Mouse (Mus musculus): ENCODE results near the gene Relch. TPM values are rescaled to one million over a fixed set of nuclear protein-coding genes. Genes with fewer than 3 reads are reported as not detected.

Gene Relch
- total and polyA plus RNA-seq, 3 experiments, result 29.2 to 41.9 (median 39.0) TPM

- no peak for TF ChIP-seq SMC3 (IDR thresholded peaks at IDR 0.05; ENCODE audit: low read depth, low read length)
- TF ChIP-seq MXI1 (IDR thresholded peaks at IDR 0.05; ENCODE audit: low read depth, low read length), result peak; percentile 81
- TF ChIP-seq ELF1 (IDR thresholded peaks at IDR 0.05; ENCODE audit: low read depth, low read length), result peak; percentile 89
- TF ChIP-seq TCF12 (IDR thresholded peaks at IDR 0.05; ENCODE audit: low read depth, low read length), result 0 out of 2 replicates have a peak, but pooled peaks have one; percentile 24
These were observed at the start of gene Relch, which contains the start of gene Pign (continued) for GRCm38 (mm10) chr1:105663171-105663961.

GRCm38 (mm10) chr1:105630481-105630880 is 33.2 kb upstream of the Relch start:
- DNase-seq (ENCODE audit: low read depth, low spot score), result peak; percentile 73

GRCm38 (mm10) chr1:105644093-105644492 is 19.6 kb upstream of the Relch start:
- Histone ChIP-seq H3K4me1 (ENCODE audit: control insufficient read depth in 1 of 2, insufficient read depth in 2 of 2, low read length in 2 of 2) (no peaks in the 10 kb centered on the region), H3K4me3 (ENCODE audit: control insufficient read depth in 1 of 2, insufficient read depth in 1 of 2, low read depth in 2 of 2, low read length in 2 of 2) (no peak overlapping the region), H3K9ac (ENCODE audit: control insufficient read depth, low read depth, low read length, poor library complexity, severe bottlenecking) (no peak overlapping the region), H3K27me3 (ENCODE audit: control insufficient read depth in 1 of 2, insufficient read depth in 2 of 2, low read length in 2 of 2) (no peaks in the 10 kb centered on the region), H3K27ac (ENCODE audit: control insufficient read depth, low read depth, low read length) (no peak overlapping the region), H3K9me3 (replicated peaks; ENCODE audit: insufficient read depth, low read length) (no peaks in the 10 kb centered on the region), H3K36me3 (ENCODE audit: control insufficient read depth in 1 of 2, insufficient read depth in 2 of 2, low read length in 2 of 2) (peaks cover 2 to 29% of the 10 kb centered on the region in 2 experiments; a peak in 2 of 4 replicates), H3K79me2 (ENCODE audit: control insufficient read depth, insufficient read depth, low read length, poor library complexity) (no peaks in the 10 kb centered on the region)
- TF ChIP-seq MAX (IDR thresholded peaks at IDR 0.05; ENCODE audit: low read length), result no peak
- TF ChIP-seq CHD2 (IDR thresholded peaks at IDR 0.05; ENCODE audit: low read length), result no peak
- no peak for TF ChIP-seq USF2 (IDR thresholded peaks at IDR 0.05; ENCODE audit: borderline replicate concordance in 1 of 2, insufficient read depth in 1 of 2, low read depth in 1 of 2, low read length in 2 of 2)
- TF ChIP-seq BHLHE40 (IDR thresholded peaks at IDR 0.05; ENCODE audit: borderline replicate concordance, low read depth, low read length), result no peak
- no peak for TF ChIP-seq NRF1 (IDR thresholded peaks at IDR 0.05; ENCODE audit: insufficient read depth, low read depth, low read length, poor library complexity, severe bottlenecking)
- TF ChIP-seq GABPA (IDR thresholded peaks at IDR 0.05; ENCODE audit: low read depth, low read length), result no peak
- TF ChIP-seq HCFC1 (IDR thresholded peaks at IDR 0.05; ENCODE audit: low read depth, low read length), result no peak
- TF ChIP-seq POLR2AphosphoS5 (IDR thresholded peaks at IDR 0.05; ENCODE audit: borderline replicate concordance, low read depth, low read length), result no peak
- no peak for TF ChIP-seq UBTF (IDR thresholded peaks at IDR 0.05; ENCODE audit: borderline replicate concordance, insufficient read depth, low read depth, low read length)
- no peak for TF ChIP-seq ELF1 (IDR thresholded peaks at IDR 0.05; ENCODE audit: low read depth, low read length)
- TF ChIP-seq ZKSCAN1 (IDR thresholded peaks at IDR 0.05; ENCODE audit: low read depth, low read length), result no peak
- TF ChIP-seq USF1 (IDR thresholded peaks at IDR 0.05; ENCODE audit: low read depth, low read length), result no peak
- no peak for TF ChIP-seq EP300 (IDR thresholded peaks at IDR 0.05; ENCODE audit: low read depth in 1 of 2, low read length in 2 of 2)
- TF ChIP-seq MYB (IDR thresholded peaks at IDR 0.05; ENCODE audit: low read depth, low read length), result no peak
- TF ChIP-seq ZNF384 (IDR thresholded peaks at IDR 0.05; ENCODE audit: low read depth, low read length), result no peak
- no peak for TF ChIP-seq CTCF (IDR thresholded peaks at IDR 0.05 in 2 of 3, conservative IDR thresholded peaks at IDR 0.05 in 1 of 3; ENCODE audit: control insufficient read depth in 1 of 3, insufficient read depth in 1 of 3, low read depth in 2 of 3, low read length in 3 of 3, poor library complexity in 1 of 3, severe bottlenecking in 1 of 3)
- no peak for TF ChIP-seq POLR2A (IDR thresholded peaks at IDR 0.05; ENCODE audit: control insufficient read depth in 1 of 2, insufficient read depth in 1 of 2, low read depth in 1 of 2, low read length in 2 of 2, poor library complexity in 1 of 2)
- TF ChIP-seq E2F4 (IDR thresholded peaks at IDR 0.05; ENCODE audit: borderline replicate concordance, low read depth, low read length), result no peak
- no peak for DNase-seq (ENCODE audit: low read depth, low spot score)

More at GRCm38 (mm10) chr1:105630481-105630880, 33.2 kb upstream of the Relch start:
- H3K27me3 ChIP-seq (ENCODE audit: control insufficient read depth in 1 of 2, insufficient read depth in 2 of 2, low read length in 2 of 2), result no peaks in the 10 kb centered on the region
- peaks cover 0 to 1% of the 10 kb centered on the region in 2 experiments; a peak in 2 of 4 replicates for H3K36me3 ChIP-seq (ENCODE audit: control insufficient read depth in 1 of 2, insufficient read depth in 2 of 2, low read length in 2 of 2)
- H3K79me2 ChIP-seq (ENCODE audit: control insufficient read depth, insufficient read depth, low read length, poor library complexity), result no peaks in the 10 kb centered on the region
- H3K4me1 ChIP-seq (ENCODE audit: control insufficient read depth in 1 of 2, insufficient read depth in 2 of 2, low read length in 2 of 2), result no peaks in the 10 kb centered on the region
- TF ChIP-seq MAZ (IDR thresholded peaks at IDR 0.05; ENCODE audit: low read depth, low read length) (no peak), CTCF (IDR thresholded peaks at IDR 0.05 in 2 of 3, conservative IDR thresholded peaks at IDR 0.05 in 1 of 3; ENCODE audit: control insufficient read depth in 1 of 3, insufficient read depth in 1 of 3, low read depth in 2 of 3, low read length in 3 of 3, poor library complexity in 1 of 3, severe bottlenecking in 1 of 3) (peak in 2 of 3 experiments; percentile 62 to 80; a peak in 4 of 6 replicates), MAFK (IDR thresholded peaks at IDR 0.05; ENCODE audit: borderline replicate concordance, low read depth, low read length) (no peak), TCF12 (IDR thresholded peaks at IDR 0.05; ENCODE audit: low read depth, low read length) (no peak), RAD21 (IDR thresholded peaks at IDR 0.05; ENCODE audit: low read depth, low read length) (peak; percentile 91), ZC3H11A (IDR thresholded peaks at IDR 0.05; ENCODE audit: low read depth, low read length) (peak; percentile 92), MEF2A (IDR thresholded peaks at IDR 0.05; ENCODE audit: extremely low read depth, insufficient replicate concordance, low read depth, low read length, poor library complexity, severe bottlenecking) (no peak), SMC3 (IDR thresholded peaks at IDR 0.05; ENCODE audit: low read depth, low read length) (peak; percentile 94)
- no peak overlapping the region for H3K9ac ChIP-seq (ENCODE audit: control insufficient read depth, low read depth, low read length, poor library complexity, severe bottlenecking)
- no peak overlapping the region for H3K27ac ChIP-seq (ENCODE audit: control insufficient read depth, low read depth, low read length)
- H3K9me3 ChIP-seq (replicated peaks; ENCODE audit: insufficient read depth, low read length), result no peaks in the 10 kb centered on the region
- H3K4me3 ChIP-seq (ENCODE audit: control insufficient read depth in 1 of 2, insufficient read depth in 1 of 2, low read depth in 2 of 2, low read length in 2 of 2), result no peak overlapping the region
